Mouse (Mus musculus) liver, embryonic 18 days (tissue): ENCODE data around the gene Tmtc3. TPM values are rescaled to one million over a fixed set of nuclear protein-coding genes. Genes with fewer than 3 reads are reported as not detected.

Experiments used
- polyA plus RNA-seq: library from polyadenylated mRNA; depleted of rRNA; stranded (reverse); fragments of >200 nt; gene quantifications from 2 replicates; pipeline ENCODE4 v1.2.3, GENCODE M21; 2012; rRNA removed

Tmtc3 gene
- polyA plus RNA-seq, result 2.4 and 2.8 TPM in 2 replicates

DNA sequence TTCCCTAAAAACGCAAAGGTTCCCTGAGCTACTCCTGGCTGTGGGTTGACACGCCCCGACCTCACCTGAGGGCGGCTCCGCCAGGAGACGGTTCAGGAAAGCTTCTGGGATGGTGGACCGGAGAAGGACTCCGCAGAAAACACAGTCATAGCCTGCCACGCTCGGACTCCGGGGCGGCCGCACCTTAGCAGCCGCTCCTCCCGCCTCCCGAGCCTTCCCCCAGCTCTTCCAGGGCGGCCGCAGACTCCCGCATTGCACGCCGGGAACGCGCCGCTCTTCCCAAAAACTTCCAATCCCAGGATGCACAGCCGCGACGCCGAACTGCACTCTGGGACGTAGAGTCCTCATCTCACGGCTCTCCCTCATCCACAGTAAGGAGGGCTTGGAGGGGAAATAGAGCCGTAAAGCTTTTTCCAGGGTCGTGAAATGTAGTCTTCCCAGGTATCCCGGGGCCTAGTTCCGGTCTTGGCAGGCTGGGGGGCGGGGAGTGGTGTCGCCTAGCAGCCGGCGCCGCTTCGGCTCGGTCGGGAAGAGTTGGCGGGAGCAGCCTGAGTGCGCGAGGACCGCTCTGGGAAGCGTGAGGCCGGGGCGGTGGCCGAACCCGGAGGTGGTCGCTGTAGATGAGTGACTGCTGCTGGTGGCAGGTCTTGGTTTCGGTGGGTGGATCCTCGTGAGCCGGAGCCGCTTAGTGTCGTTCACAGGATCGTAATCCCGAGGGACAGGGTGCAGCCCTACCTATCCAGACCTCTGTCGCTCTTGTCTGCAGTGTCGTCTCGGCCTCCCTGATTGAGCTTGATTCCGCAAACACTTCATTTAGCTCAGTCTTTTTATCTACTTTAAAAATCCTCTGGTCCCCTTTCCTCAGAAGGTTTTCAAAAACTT lies at the start of gene Tmtc3, which contains the start of gene Cep290:
TSS of gene Tmtc3 (minus strand) at position 254 of the 882 bp plus-strand sequence.
TSS of gene Cep290 (plus strand) at position 462 of the 882 bp plus-strand sequence.

Other genes with a start within 250 kb of the Tmtc3 start
- not detected in 2 replicates for gene Gm4301, start 151.7 kb downstream of the Tmtc3 start, polyA plus RNA-seq
- gene Gm4302, start 146.5 kb downstream of the Tmtc3 start, polyA plus RNA-seq, result not detected in 2 replicates
- not detected in 2 replicates for gene Gm4303, start 141.4 kb downstream of the Tmtc3 start, polyA plus RNA-seq
- not detected in 2 replicates for gene Gm4305, start 136.3 kb downstream of the Tmtc3 start, polyA plus RNA-seq
- gene Gm4307, start 126.0 kb downstream of the Tmtc3 start, polyA plus RNA-seq, result not detected in 2 replicates
- not detected in 2 replicates for gene Gm4312, start 104.8 kb downstream of the Tmtc3 start, polyA plus RNA-seq
- gene Cep290, start 208 bp upstream of the Tmtc3 start, polyA plus RNA-seq, result 1.3 and 1.5 TPM in 2 replicates
- gene 4930430F08Rik, start 103.1 kb upstream of the Tmtc3 start, polyA plus RNA-seq, result 6.4 and 7.2 TPM in 2 replicates
- not detected in 2 replicates for gene 1700017N19Rik, start 103.1 kb upstream of the Tmtc3 start, polyA plus RNA-seq